Mouse (Mus musculus): ENCODE results near the gene Rcn3. TPM values are rescaled to one million over a fixed set of nuclear protein-coding genes. Genes with fewer than 3 reads are reported as not detected.
A peak's percentile ranks its signal among the peaks of the same experiment; 100 is the strongest.

Rcn3 gene
- polyA plus RNA-seq (2014; fragmentation: Nextera tagmentation; extraction: Ambion mirVana) = 313 and 323 TPM in 2 replicates

GRCm38 (mm10) chr7:45092048-45092447 is at the start of gene Rcn3:
TSS of gene Rcn3 (minus strand) at chr7:45092221.
- ATAC-seq (replicated peaks; ENCODE audit: low FRiP score, low TSS enrichment, low read depth) = peak; percentile 90
- no peaks in the 10 kb centered on the region for H3K9me3 ChIP-seq (ENCODE audit: control insufficient read depth, low read length)
- peak within 1 kb of the TSS; percentile 58 for H3K4me3 ChIP-seq (ENCODE audit: low read depth, low read length)
- H3K27ac ChIP-seq (ENCODE audit: low read depth) = peak within 1 kb of the TSS; percentile 89
- no peaks in the 10 kb centered on the region for H3K27me3 ChIP-seq (replicated peaks; ENCODE audit: control insufficient read depth, insufficient read depth, low read length)
- peaks cover 23% of the 10 kb centered on the region for H3K36me3 ChIP-seq (ENCODE audit: control insufficient read depth, insufficient read depth, low read length)
- H3K4me2 ChIP-seq (ENCODE audit: low read length) = peak within 1 kb of the TSS; percentile 69
- 1% methylated on average over 16 of the region's 16 CpGs for WGBS
- peak within 1 kb of the TSS; percentile 79 for H3K9ac ChIP-seq (ENCODE audit: low read length)
- peak; percentile 92 for DNase-seq (ENCODE audit: low spot score)
- H3K4me1 ChIP-seq (replicated peaks; ENCODE audit: control insufficient read depth, insufficient read depth, low read length) = peaks cover 22% of the 10 kb centered on the region

- Histone ChIP-seq H3K4me1 (replicated peaks; ENCODE audit: control insufficient read depth, insufficient read depth, low read length) (no peaks in the 10 kb centered on the region), H3K4me3 (ENCODE audit: low read depth, low read length) (no peak overlapping the region), H3K27me3 (replicated peaks; ENCODE audit: control insufficient read depth, insufficient read depth, low read length) (no peaks in the 10 kb centered on the region), H3K27ac (ENCODE audit: low read depth) (no peak overlapping the region), H3K4me2 (ENCODE audit: low read length) (no peak overlapping the region), H3K36me3 (ENCODE audit: control insufficient read depth, insufficient read depth, low read length) (peaks cover 42% of the 10 kb centered on the region), H3K9ac (ENCODE audit: low read length) (no peak overlapping the region), H3K9me3 (ENCODE audit: control insufficient read depth, low read length) (no peaks in the 10 kb centered on the region)
- DNase-seq (ENCODE audit: low spot score) (no peak), ATAC-seq (replicated peaks; ENCODE audit: low FRiP score, low TSS enrichment, low read depth) (no peak)
- 97% methylated on average over 3 of the region's 3 CpGs for WGBS
Observed at GRCm38 (mm10) chr7:45141319-45141718, 49.3 kb upstream of the Rcn3 start.

GRCm38 (mm10) chr7:45139904-45140723 is 48.1 kb upstream of the Rcn3 start:
- DNase-seq (ENCODE audit: low spot score) = no peak
- no peak overlapping the region for H3K27ac ChIP-seq (ENCODE audit: low read depth)
- no peak overlapping the region for H3K9ac ChIP-seq (ENCODE audit: low read length)
- H3K4me3 ChIP-seq (ENCODE audit: low read depth, low read length) = no peak overlapping the region
- 61% methylated on average over 8 of the region's 8 CpGs for WGBS
- H3K9me3 ChIP-seq (ENCODE audit: control insufficient read depth, low read length) = no peaks in the 10 kb centered on the region
- H3K36me3 ChIP-seq (ENCODE audit: control insufficient read depth, insufficient read depth, low read length) = peaks cover 30% of the 10 kb centered on the region
- no peaks in the 10 kb centered on the region for H3K4me1 ChIP-seq (replicated peaks; ENCODE audit: control insufficient read depth, insufficient read depth, low read length)
- no peak for ATAC-seq (replicated peaks; ENCODE audit: low FRiP score, low TSS enrichment, low read depth)
- H3K4me2 ChIP-seq (ENCODE audit: low read length) = no peak overlapping the region
- no peaks in the 10 kb centered on the region for H3K27me3 ChIP-seq (replicated peaks; ENCODE audit: control insufficient read depth, insufficient read depth, low read length)

GRCm38 (mm10) chr7:45138403-45138802 is 46.4 kb upstream of the Rcn3 start:
- H3K27me3 ChIP-seq (replicated peaks; ENCODE audit: control insufficient read depth, insufficient read depth, low read length) = no peaks in the 10 kb centered on the region

GRCm38 (mm10) chr7:45137171-45138006 is 45.4 kb upstream of the Rcn3 start:
- WGBS = 72% methylated on average over 12 of the region's 12 CpGs
- Histone ChIP-seq H3K9me3 (ENCODE audit: control insufficient read depth, low read length) (no peaks in the 10 kb centered on the region), H3K27me3 (replicated peaks; ENCODE audit: control insufficient read depth, insufficient read depth, low read length) (no peaks in the 10 kb centered on the region), H3K4me3 (ENCODE audit: low read depth, low read length) (no peak overlapping the region), H3K27ac (ENCODE audit: low read depth) (no peak overlapping the region), H3K36me3 (ENCODE audit: control insufficient read depth, insufficient read depth, low read length) (peaks cover 10% of the 10 kb centered on the region), H3K4me1 (replicated peaks; ENCODE audit: control insufficient read depth, insufficient read depth, low read length) (no peaks in the 10 kb centered on the region), H3K9ac (ENCODE audit: low read length) (no peak overlapping the region), H3K4me2 (ENCODE audit: low read length) (no peak overlapping the region)
- ATAC-seq (replicated peaks; ENCODE audit: low FRiP score, low TSS enrichment, low read depth) (no peak), DNase-seq (ENCODE audit: low spot score) (no peak)

More at GRCm38 (mm10) chr7:45138403-45138802, 46.4 kb upstream of the Rcn3 start:
- Histone ChIP-seq H3K9ac (ENCODE audit: low read length) (no peak overlapping the region), H3K4me1 (replicated peaks; ENCODE audit: control insufficient read depth, insufficient read depth, low read length) (no peaks in the 10 kb centered on the region), H3K36me3 (ENCODE audit: control insufficient read depth, insufficient read depth, low read length) (peaks cover 13% of the 10 kb centered on the region), H3K27ac (ENCODE audit: low read depth) (no peak overlapping the region), H3K4me3 (ENCODE audit: low read depth, low read length) (no peak overlapping the region), H3K9me3 (ENCODE audit: control insufficient read depth, low read length) (no peaks in the 10 kb centered on the region), H3K4me2 (ENCODE audit: low read length) (no peak overlapping the region)
- ATAC-seq (replicated peaks; ENCODE audit: low FRiP score, low TSS enrichment, low read depth) (no peak), DNase-seq (ENCODE audit: low spot score) (no peak)
- WGBS = 84% methylated on average over 1 of the region's 1 CpGs

GRCm38 (mm10) chr7:45135993-45136567 is 44.1 kb upstream of the Rcn3 start, which contains the start of the genes Gm45713 and Flt3l:
TSS of gene Gm45713 (minus strand) at chr7:45136231.
TSS of gene Flt3l (minus strand) at chr7:45136432.
- Histone ChIP-seq H3K27me3 (replicated peaks; ENCODE audit: control insufficient read depth, insufficient read depth, low read length) (no peaks in the 10 kb centered on the region), H3K27ac (ENCODE audit: low read depth) (no peak within 1 kb of the TSS), H3K4me2 (ENCODE audit: low read length) (peak within 1 kb of the TSS; percentile 68), H3K4me3 (ENCODE audit: low read depth, low read length) (peak within 1 kb of the TSS; percentile 57), H3K9ac (ENCODE audit: low read length) (peak within 1 kb of the TSS; percentile 52), H3K9me3 (ENCODE audit: control insufficient read depth, low read length) (no peaks in the 10 kb centered on the region), H3K4me1 (replicated peaks; ENCODE audit: control insufficient read depth, insufficient read depth, low read length) (no peaks in the 10 kb centered on the region), H3K36me3 (ENCODE audit: control insufficient read depth, insufficient read depth, low read length) (no peaks in the 10 kb centered on the region; the same call in 1 of the 2 replicates)
- peak; percentile 95 for DNase-seq (ENCODE audit: low spot score)
- ATAC-seq (replicated peaks; ENCODE audit: low FRiP score, low TSS enrichment, low read depth) = peak; percentile 84
- WGBS = 3% methylated on average over 29 of the region's 29 CpGs

GRCm38 (mm10) chr7:45135370-45135769 is 43.3 kb upstream of the Rcn3 start:
- H3K4me1 ChIP-seq (replicated peaks; ENCODE audit: control insufficient read depth, insufficient read depth, low read length) = no peaks in the 10 kb centered on the region
- H3K4me2 ChIP-seq (ENCODE audit: low read length) = peak overlapping the region; percentile 68
- H3K4me3 ChIP-seq (ENCODE audit: low read depth, low read length) = peak overlapping the region; percentile 57; the same call in 1 of the 2 replicates
- H3K9me3 ChIP-seq (ENCODE audit: control insufficient read depth, low read length) = no peaks in the 10 kb centered on the region
- no peaks in the 10 kb centered on the region for H3K27me3 ChIP-seq (replicated peaks; ENCODE audit: control insufficient read depth, insufficient read depth, low read length)
- no peak overlapping the region for H3K27ac ChIP-seq (ENCODE audit: low read depth)
- DNase-seq (ENCODE audit: low spot score) = no peak
- 73% methylated on average over 3 of the region's 3 CpGs for WGBS
- ATAC-seq (replicated peaks; ENCODE audit: low FRiP score, low TSS enrichment, low read depth) = no peak
- H3K36me3 ChIP-seq (ENCODE audit: control insufficient read depth, insufficient read depth, low read length) = no peaks in the 10 kb centered on the region
- H3K9ac ChIP-seq (ENCODE audit: low read length) = peak overlapping the region; percentile 52

GRCm38 (mm10) chr7:45134544-45135026 is 42.6 kb upstream of the Rcn3 start:
- H3K4me2 ChIP-seq (ENCODE audit: low read length) = no peak overlapping the region
- peak; percentile 24; the same call in 1 of the 2 replicates for ATAC-seq (replicated peaks; ENCODE audit: low FRiP score, low TSS enrichment, low read depth)

More at GRCm38 (mm10) chr7:45134544-45135026, 42.6 kb upstream of the Rcn3 start:
- H3K36me3 ChIP-seq (ENCODE audit: control insufficient read depth, insufficient read depth, low read length) = no peaks in the 10 kb centered on the region
- 14% methylated on average over 12 of the region's 12 CpGs for WGBS
- H3K4me3 ChIP-seq (ENCODE audit: low read depth, low read length) = no peak overlapping the region
- no peak overlapping the region for H3K27ac ChIP-seq (ENCODE audit: low read depth)
- H3K9ac ChIP-seq (ENCODE audit: low read length) = no peak overlapping the region
- no peaks in the 10 kb centered on the region for H3K27me3 ChIP-seq (replicated peaks; ENCODE audit: control insufficient read depth, insufficient read depth, low read length)
- H3K4me1 ChIP-seq (replicated peaks; ENCODE audit: control insufficient read depth, insufficient read depth, low read length) = peaks cover 5% of the 10 kb centered on the region
- H3K9me3 ChIP-seq (ENCODE audit: control insufficient read depth, low read length) = no peaks in the 10 kb centered on the region
- no peak for DNase-seq (ENCODE audit: low spot score)
